Mouse (Mus musculus) cerebellum, adult 11-12 months (tissue): ENCODE results near the gene Map2.

Experiments
- DNase-seq: peaks from one replicate; pipeline ENCODE4 v3.0.0; 2022

Map2 gene

GRCm38 (mm10) chr1:66206904-66207303 lies 31.8 kb downstream of the Map2 start:
- no peak for DNase-seq

GRCm38 (mm10) chr1:66211074-66211791 lies 36.2 kb downstream of the Map2 start:
- DNase-seq, result peak; percentile 86

- DNase-seq, result peak; percentile 61
Observed at GRCm38 (mm10) chr1:66221497-66221896, 46.4 kb downstream of the Map2 start.

GRCm38 (mm10) chr1:66223331-66223730 lies 48.3 kb downstream of the Map2 start:
- DNase-seq, result no peak

- peak; percentile 83 for DNase-seq
Observed at GRCm38 (mm10) chr1:66226372-66227368, 51.6 kb downstream of the Map2 start.

- DNase-seq, result no peak
Observed at GRCm38 (mm10) chr1:66228205-66228604, 53.1 kb downstream of the Map2 start.

GRCm38 (mm10) chr1:66230345-66230744 lies 55.3 kb downstream of the Map2 start:
- DNase-seq, result no peak

GRCm38 (mm10) chr1:66231963-66232362 lies 56.9 kb downstream of the Map2 start:
- no peak for DNase-seq

GRCm38 (mm10) chr1:66244910-66245309 lies 69.8 kb downstream of the Map2 start:
- DNase-seq, result no peak

- DNase-seq, result no peak
Observed at GRCm38 (mm10) chr1:66251649-66252332, 76.7 kb downstream of the Map2 start.

- no peak for DNase-seq
Observed at GRCm38 (mm10) chr1:66252333-66252724, 77.3 kb downstream of the Map2 start.

- no peak for DNase-seq
Observed at GRCm38 (mm10) chr1:66263220-66263619, 88.1 kb downstream of the Map2 start.

GRCm38 (mm10) chr1:66266231-66266924 lies 91.3 kb downstream of the Map2 start:
- no peak for DNase-seq

GRCm38 (mm10) chr1:66277663-66278062 lies 102.6 kb downstream of the Map2 start:
- DNase-seq, result no peak

GRCm38 (mm10) chr1:66279222-66280009 lies 104.3 kb downstream of the Map2 start:
- no peak for DNase-seq

- DNase-seq, result no peak
Observed at GRCm38 (mm10) chr1:66280152-66280551, 105.1 kb downstream of the Map2 start.

GRCm38 (mm10) chr1:66282447-66282846 lies 107.4 kb downstream of the Map2 start:
- no peak for DNase-seq

- peak; percentile 40 for DNase-seq
Observed at GRCm38 (mm10) chr1:66288987-66289386, 113.9 kb downstream of the Map2 start.

- no peak for DNase-seq
Observed at GRCm38 (mm10) chr1:66292121-66292881, 117.2 kb downstream of the Map2 start.

- DNase-seq, result no peak
Observed at GRCm38 (mm10) chr1:66299376-66299775, 124.3 kb downstream of the Map2 start.
